Mouse (Mus musculus) spleen, adult 2 months (tissue): ENCODE results near the gene A630095N17Rik. TPM values are rescaled to one million over a fixed set of nuclear protein-coding genes. Genes with fewer than 3 reads are reported as not detected.

ENCODE experiments used
- DNase-seq, 2 experiments: peaks; one replicate each; pipeline versions ENCODE4 v3.0.0 to v3.0.0-alpha.2; 2012 to 2021; ENCODE audit warnings: low spot score in 2 of 2, low read depth in 1 of 2
- H3K27ac ChIP-seq: fragments of 200-500 bp; 2 replicates; pipeline ENCODE4 v1.5.1; 2012; ENCODE audit warnings: low read length, inconsistent platforms; ENCODE audit not compliant: insufficient read depth
- H3K27me3 ChIP-seq: fragments of 200-500 bp; 2 replicates; pipeline ENCODE4 v1.6.1; 2012; ENCODE audit warnings: mild to moderate bottlenecking, moderate library complexity, low read length, inconsistent platforms; ENCODE audit not compliant: control insufficient read depth, insufficient read depth
- H3K36me3 ChIP-seq: fragments of 200-500 bp; 2 replicates; pipeline ENCODE4 v1.6.1; 2012; ENCODE audit warnings: mild to moderate bottlenecking, low read length, inconsistent platforms; ENCODE audit not compliant: control insufficient read depth, insufficient read depth
- H3K4me1 ChIP-seq: fragments of 200-500 bp; 2 replicates; pipeline ENCODE4 v1.6.1; 2011; ENCODE audit warnings: inconsistent platforms; ENCODE audit not compliant: control insufficient read depth, insufficient read depth, insufficient read length
- H3K4me3 ChIP-seq: fragments of 200-500 bp; 2 replicates; pipeline ENCODE4 v1.5.1; 2011; ENCODE audit warnings: mild to moderate bottlenecking, inconsistent platforms; ENCODE audit not compliant: insufficient read depth, insufficient read length; ENCODE audit errors: extremely low read depth
- CTCF ChIP-seq: fragments of 200-500 bp; IDR thresholded peaks from 2 replicates; pipeline ENCODE4 v1.5.1; 2011; ENCODE audit warnings: mild to moderate bottlenecking, inconsistent platforms; ENCODE audit not compliant: insufficient read depth, insufficient read length, insufficient replicate concordance; ENCODE audit errors: extremely low read depth
- POLR2A ChIP-seq: fragments of 200-500 bp; IDR thresholded peaks from 2 replicates; pipeline ENCODE4 v1.6.1; 2011; ENCODE audit warnings: low read depth, low read length, inconsistent platforms
- WGBS: fragments of 180-500 bp; shearing (Covaris S2); methylation state at CpG from one replicate; pipeline ENCODE4 v1.1.7; 2018; 5-methylcytosine and 5-hydroxymethylcytosine counted together
- polyA plus RNA-seq: library from polyadenylated mRNA; depleted of rRNA; stranded (reverse); fragments of >200 nt; gene quantifications from 2 replicates; pipeline ENCODE4 v1.2.3, GENCODE M21; 2012; rRNA removed

The A630095N17Rik gene
- polyA plus RNA-seq = 0.19 TPM in 1 of 2 replicates, not detected in the other

DNA sequence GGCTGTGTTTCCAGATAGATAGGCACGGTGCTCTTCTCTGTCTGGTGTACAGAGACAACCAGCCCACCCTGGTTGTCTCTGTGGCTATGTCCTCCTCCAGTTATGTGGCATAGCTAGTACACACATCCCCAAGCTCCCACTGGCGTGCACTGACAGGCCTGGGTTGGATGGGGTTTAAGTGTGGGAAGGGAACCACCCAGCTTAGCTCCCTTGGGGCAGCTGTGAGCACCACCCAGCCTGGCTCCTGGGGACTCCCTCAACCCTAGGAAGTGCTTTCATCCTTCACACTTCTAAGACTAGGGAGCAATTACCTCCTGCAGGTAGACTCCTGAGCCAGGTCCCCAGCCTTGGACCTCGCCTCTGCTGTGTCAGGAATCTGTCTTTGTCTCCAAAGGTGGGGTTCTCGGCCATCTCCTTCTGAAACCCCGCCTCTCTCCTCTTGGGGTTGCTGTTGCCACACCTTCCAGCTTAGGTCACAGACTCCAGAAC, at the start of gene A630095N17Rik:
A630095N17Rik (minus strand) TSS at position 439 of the 489 bp plus-strand sequence.
- no peak for DNase-seq
- no peaks in the 10 kb centered on the region for H3K36me3 ChIP-seq
- no peak within 1 kb of the TSS for H3K4me3 ChIP-seq
- no peak within 1 kb of the TSS for H3K27ac ChIP-seq
- TF ChIP-seq CTCF (no peak), POLR2A (no peak)
- peaks cover 9% of the 10 kb centered on the region for H3K4me1 ChIP-seq
- WGBS = 72% methylated on average over 5 of the region's 5 CpGs
- no peaks in the 10 kb centered on the region for H3K27me3 ChIP-seq

DNA sequence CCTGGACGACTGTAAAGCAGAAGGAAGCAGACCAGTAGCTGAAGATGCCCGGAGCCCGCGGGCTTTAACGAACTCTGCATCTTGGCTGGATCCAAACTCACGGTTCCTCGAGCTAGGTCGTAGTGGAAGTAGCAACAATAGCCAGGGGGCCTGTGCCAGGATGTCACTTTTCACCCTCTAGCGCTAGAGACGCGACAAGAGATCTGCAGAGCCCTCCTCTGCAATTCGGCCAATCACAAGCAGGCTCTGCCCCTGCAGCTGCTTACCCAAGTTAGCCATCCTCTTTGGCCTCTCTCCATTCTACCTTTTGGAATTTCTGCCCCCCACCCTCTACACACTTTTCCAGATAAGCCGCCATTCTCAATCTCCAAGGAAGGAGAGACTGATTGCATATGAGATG, 46.3 kb upstream of the A630095N17Rik start, which contains the start of gene Resp18:
Resp18 (minus strand) TSS at position 188 of the 400 bp plus-strand sequence.
- DNase-seq = no peak
- no peak for TF ChIP-seq CTCF
- no peak for TF ChIP-seq POLR2A
- H3K27me3 ChIP-seq = no peaks in the 10 kb centered on the region
- no peak within 1 kb of the TSS for H3K27ac ChIP-seq
- no peak within 1 kb of the TSS for H3K4me3 ChIP-seq
- WGBS = 10% methylated on average over 13 of the region's 13 CpGs
- H3K36me3 ChIP-seq = no peaks in the 10 kb centered on the region
- no peaks in the 10 kb centered on the region for H3K4me1 ChIP-seq

GRCm38 (mm10) chr1:75277195-75278188, 45.6 kb upstream of the A630095N17Rik start:
- TF ChIP-seq CTCF (no peak), POLR2A (no peak)
- no peaks in the 10 kb centered on the region for H3K27me3 ChIP-seq
- no peaks in the 10 kb centered on the region for H3K36me3 ChIP-seq
- no peak for DNase-seq
- 12% methylated on average over 23 of the region's 23 CpGs for WGBS
- H3K4me1 ChIP-seq = no peaks in the 10 kb centered on the region
- no peak overlapping the region for H3K27ac ChIP-seq
- no peak overlapping the region for H3K4me3 ChIP-seq

- DNase-seq = no peak
- 22% methylated on average over 32 of the region's 32 CpGs for WGBS
- Histone ChIP-seq H3K4me1 (no peaks in the 10 kb centered on the region), H3K4me3 (no peak within 1 kb of the TSS), H3K36me3 (no peaks in the 10 kb centered on the region), H3K27me3 (peaks cover 10% of the 10 kb centered on the region), H3K27ac (no peak within 1 kb of the TSS)
- no peak for TF ChIP-seq POLR2A
- no peak for TF ChIP-seq CTCF
Observed at GRCm38 (mm10) chr1:75264091-75264880, 32.4 kb upstream of the A630095N17Rik start, which contains the start of gene Ptprn. Ptprn (minus strand) TSS chr1:75264502.

DNA sequence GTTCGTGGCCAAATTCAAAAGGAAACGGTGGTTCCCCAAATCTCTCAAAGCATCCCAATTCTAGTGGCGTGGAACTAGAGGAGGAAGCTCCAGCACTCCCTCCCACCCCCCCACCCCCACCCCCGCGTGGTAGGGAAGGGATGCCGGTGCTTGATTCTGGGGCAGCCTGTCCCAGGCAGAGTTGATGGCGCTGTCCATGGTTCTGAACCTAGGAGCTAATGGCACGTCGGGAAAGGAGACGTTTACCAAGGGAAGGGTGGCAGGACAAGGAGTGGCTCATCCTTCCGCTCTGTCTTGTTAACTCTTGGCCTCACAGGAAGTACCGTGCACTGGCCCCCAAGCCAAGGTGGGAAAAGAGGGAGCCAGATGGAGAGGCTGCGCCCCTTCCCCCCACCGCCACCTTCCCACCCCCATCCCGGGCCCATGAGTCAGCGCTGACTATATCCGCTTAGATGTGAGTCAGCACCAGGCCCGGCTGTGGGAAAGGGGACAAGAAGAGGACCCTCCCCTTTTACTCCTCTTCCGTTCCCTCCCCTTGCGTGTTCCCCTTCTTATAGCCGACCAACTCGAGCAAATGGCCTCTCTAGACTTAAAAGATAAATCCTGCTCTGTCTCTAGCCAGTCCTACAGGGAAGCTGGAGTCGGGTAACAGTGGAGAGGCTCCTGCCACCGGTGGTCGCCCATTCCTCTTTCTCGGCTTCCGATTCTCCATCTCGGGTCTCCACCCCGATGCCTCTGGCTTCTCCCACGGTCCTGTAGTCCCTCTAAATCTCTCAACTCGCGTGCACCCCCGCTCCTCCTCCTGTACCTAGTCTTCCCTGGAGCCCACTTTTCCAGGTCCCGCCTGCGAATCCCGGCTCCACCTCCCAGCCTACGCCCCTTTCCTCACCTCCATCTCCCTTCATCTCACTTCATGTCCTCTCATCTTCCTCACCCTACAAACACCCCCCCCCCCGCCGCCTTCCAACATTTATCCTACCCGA, 31.4 kb upstream of the A630095N17Rik start:
- Histone ChIP-seq H3K27me3 (peaks cover 10% of the 10 kb centered on the region), H3K4me3 (no peak overlapping the region), H3K36me3 (no peaks in the 10 kb centered on the region), H3K4me1 (no peaks in the 10 kb centered on the region), H3K27ac (no peak overlapping the region)
- DNase-seq = peak in 1 of 2 experiments; percentile 12
- TF ChIP-seq CTCF = no peak
- 3% methylated on average over 40 of the region's 40 CpGs for WGBS

DNA sequence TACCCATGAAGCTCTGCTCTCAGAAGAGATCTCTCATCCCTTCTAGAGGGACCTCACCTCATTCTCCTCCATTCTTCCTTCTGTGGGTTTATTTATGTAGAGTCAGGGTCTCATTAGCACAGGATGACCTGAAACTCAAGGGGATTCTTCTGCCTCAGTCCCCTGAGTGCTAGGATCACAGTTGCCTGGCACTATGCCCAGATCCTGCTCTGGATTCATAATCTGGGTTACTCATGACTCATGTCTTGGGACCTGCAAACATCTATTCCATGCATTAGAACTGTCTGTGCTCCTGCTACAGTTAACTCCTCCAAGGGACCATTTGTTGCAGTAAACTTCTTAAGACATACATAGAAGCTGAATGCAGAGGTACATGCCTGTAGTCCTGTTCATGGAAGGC, 29.4 kb upstream of the A630095N17Rik start:
- TF ChIP-seq CTCF = no peak
- TF ChIP-seq POLR2A = no peak
- Histone ChIP-seq H3K4me3 (no peak overlapping the region), H3K27ac (no peak overlapping the region), H3K4me1 (no peaks in the 10 kb centered on the region), H3K36me3 (no peaks in the 10 kb centered on the region), H3K27me3 (peaks cover 10% of the 10 kb centered on the region)
- DNase-seq = no peak
